In the genomic region with DNA sequence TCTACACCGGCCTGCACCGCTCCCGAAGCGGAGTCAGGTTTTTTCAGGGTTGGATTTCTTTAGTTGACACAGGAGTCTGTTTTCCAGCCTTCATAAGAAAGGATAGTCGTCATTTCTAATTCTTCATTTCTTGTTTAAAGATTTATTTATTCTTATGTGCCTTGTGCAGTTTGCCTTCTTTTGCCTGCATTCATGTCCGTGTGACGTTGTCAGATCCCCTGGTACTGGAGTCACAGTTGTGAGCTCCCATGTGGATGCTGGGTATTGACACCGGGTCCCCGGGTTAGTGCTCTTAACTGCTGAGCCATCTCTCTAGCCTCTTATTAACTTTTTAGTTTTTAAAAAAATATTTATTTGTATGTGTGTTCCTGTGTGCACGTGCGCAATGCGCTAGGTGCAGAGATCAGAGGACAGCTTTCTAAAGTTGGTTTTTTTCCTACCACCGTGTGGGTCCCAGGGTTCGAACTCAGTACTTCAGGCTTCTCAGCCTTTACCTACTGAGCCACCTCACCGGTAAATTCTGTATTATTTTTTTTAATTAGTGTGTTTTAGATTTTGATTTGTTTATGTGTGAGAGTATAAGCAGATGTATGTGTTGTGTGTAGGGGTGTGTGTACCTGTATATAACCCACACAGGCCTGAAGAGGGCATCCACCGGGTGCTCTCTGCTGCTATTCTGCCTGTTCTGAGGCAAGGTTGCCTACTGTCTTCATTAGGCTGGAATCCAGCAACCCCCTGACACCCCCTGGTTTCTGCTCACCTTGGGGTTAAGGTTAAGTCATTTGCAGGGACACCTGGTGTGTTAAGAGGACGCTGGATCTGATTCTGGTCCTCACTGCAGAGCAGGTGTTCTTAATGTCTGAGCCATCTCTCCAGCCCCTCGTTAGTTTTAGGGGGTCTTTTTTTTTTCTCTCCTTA, we compare ENCODE assay signal across 8 mouse cellular contexts. TPM values are rescaled to one million over a fixed set of nuclear protein-coding genes. Genes with fewer than 3 reads are reported as not detected.
A peak's percentile ranks its signal among the peaks of the same experiment; 100 is the strongest.
DNase-seq lines count a peak whose midpoint lies in the region; ATAC-seq and TF ChIP-seq lines count a peak whose summit lies in the region.

No protein-coding gene starts in this region.

- ATAC-seq in hindbrain, embryonic 12.5 days (ENCODE audit: low FRiP score): peak; percentile 46; the same call in 1 of the 2 replicates
- ATAC-seq in midbrain, embryonic 16.5 days: peak; percentile 44; the same call in 1 of the 2 replicates

- H3K4me1 ChIP-seq in cortical plate, adult 2 months (ENCODE audit: control insufficient read depth, insufficient read depth, low read length): peaks cover 15% of the 10 kb centered on the region
- peaks cover 20% of the 10 kb centered on the region for H3K4me1 ChIP-seq in hindbrain, embryonic 12.5 days
- peaks cover 18% of the 10 kb centered on the region for H3K4me1 ChIP-seq in midbrain, embryonic 16.5 days (ENCODE audit: control insufficient read depth, insufficient read depth, low read length)

- 24% methylated on average over 18 of the region's 18 CpGs for WGBS in hindbrain, embryonic 12.5 days
- WGBS in midbrain, embryonic 16.5 days: 24% methylated on average over 18 of the region's 18 CpGs

- H3K4me3 ChIP-seq in left cerebral cortex, adult 2 months: peak overlapping the region; percentile 85
- H3K4me3 ChIP-seq in cortical plate, adult 2 months (ENCODE audit: insufficient read depth, low read length): peak overlapping the region; percentile 87
- H3K4me3 ChIP-seq in hindbrain, embryonic 12.5 days: peak overlapping the region; percentile 77
- H3K4me3 ChIP-seq in midbrain, embryonic 16.5 days (ENCODE audit: low read depth, low read length): peak overlapping the region; percentile 49

- H3K36me3 ChIP-seq in hindbrain, embryonic 12.5 days: no peaks in the 10 kb centered on the region
- H3K36me3 ChIP-seq in midbrain, embryonic 16.5 days (ENCODE audit: control insufficient read depth, insufficient read depth, low read length): no peaks in the 10 kb centered on the region

- H3K9ac ChIP-seq in hindbrain, embryonic 12.5 days: peak overlapping the region; percentile 76
- peak overlapping the region; percentile 61 for H3K9ac ChIP-seq in midbrain, embryonic 16.5 days (ENCODE audit: low read depth, low read length)

- peak overlapping the region; percentile 81 for H3K4me2 ChIP-seq in hindbrain, embryonic 12.5 days (replicated peaks)
- H3K4me2 ChIP-seq in midbrain, embryonic 16.5 days (ENCODE audit: low read length): peak overlapping the region; percentile 62

- no peaks in the 10 kb centered on the region for H3K9me3 ChIP-seq in hindbrain, embryonic 12.5 days (replicated peaks)
- H3K9me3 ChIP-seq in midbrain, embryonic 16.5 days (replicated peaks; ENCODE audit: control insufficient read depth, low read length, poor library complexity, severe bottlenecking): no peaks in the 10 kb centered on the region

- DNase-seq in left cerebral cortex, adult 2 months (ENCODE audit: extremely low spot score in 1 of 2, low spot score in 2 of 2): no peak
- no peak for DNase-seq in left cerebral cortex, adult 8-10 months (ENCODE audit: low spot score in 2 of 2)
- no peak for DNase-seq in MN1 (ENCODE audit: low spot score)
- no peak for DNase-seq in left cerebral cortex, postnatal 4 days
- no peak for DNase-seq in lung, adult 18-20 months

- no peak for TF ChIP-seq CTCF in left cerebral cortex, adult 2 months (IDR thresholded peaks at IDR 0.05)
- no peak for TF ChIP-seq CTCF in cortical plate, adult 2 months (IDR thresholded peaks at IDR 0.05; ENCODE audit: extremely low read depth, insufficient read depth, low read length)

- intact Hi-C loops in left cerebral cortex, adult 2 months (cut with DNase I): loop anchor here (5.0 kb wide), 1 partner anchor 33 kb away; no protein-coding TSS in a partner anchor
- intact Hi-C loops in left cerebral cortex, postnatal 4 days (cut with DNase I): no loop called here

- TF ChIP-seq POLR2A in cortical plate, adult 2 months (IDR thresholded peaks at IDR 0.05; ENCODE audit: extremely low read depth, insufficient read depth, low read length): no peak

- peak overlapping the region; percentile 95 for H3K27ac ChIP-seq in left cerebral cortex, adult 2 months
- H3K27ac ChIP-seq in cortical plate, adult 2 months (ENCODE audit: insufficient read depth, low read length): peak overlapping the region; percentile 81
- peak overlapping the region; percentile 73 for H3K27ac ChIP-seq in hindbrain, embryonic 12.5 days
- H3K27ac ChIP-seq in midbrain, embryonic 16.5 days (ENCODE audit: low read length): peak overlapping the region; percentile 68

- no peaks in the 10 kb centered on the region for H3K27me3 ChIP-seq in hindbrain, embryonic 12.5 days
- no peaks in the 10 kb centered on the region for H3K27me3 ChIP-seq in midbrain, embryonic 16.5 days (ENCODE audit: control insufficient read depth, insufficient read depth, low read depth, low read length)

RNA-seq across cellular contexts. Expression of a gene that starts 0.7 kb away (rescaled TPM):
- 100 to 1,000 TPM in 1 of 2 experiments, 10 to 100 TPM in 1; 95.3 to 103 TPM for total RNA-seq in left cerebral cortex, adult 2 months (2021)
- 10 to 100 TPM; 88.3 to 96.5 (median 92.1) TPM for total RNA-seq in left cerebral cortex, adult 8-10 months (2022)
- polyA plus RNA-seq in cortical plate, adult 2 months (2012; rRNA removed): 78.4 and 87.2 TPM in 2 replicates
- polyA plus RNA-seq in hindbrain, embryonic 12.5 days (2016; fragmentation: Nextera tagmentation; extraction: Ambion mirVana): 35.9 and 36.6 TPM in 2 replicates
- polyA plus RNA-seq in midbrain, embryonic 16.5 days (2015; fragmentation: Nextera tagmentation; extraction: Ambion mirVana): 46.1 and 48.2 TPM in 2 replicates
- 10 to 100 TPM; 72.6 to 83.1 TPM for total RNA-seq in left cerebral cortex, postnatal 4 days (2021)

RNA-seq across cellular contexts. Expression of a gene that starts 20.1 kb away (rescaled TPM):
- total RNA-seq in left cerebral cortex, adult 2 months (2021): 10 to 100 TPM; 65.5 to 72.7 TPM
- 10 to 100 TPM; 63.5 to 74.4 (median 72.5) TPM for total RNA-seq in left cerebral cortex, adult 8-10 months (2022)
- polyA plus RNA-seq in cortical plate, adult 2 months (2012; rRNA removed): 103 and 104 TPM in 2 replicates
- polyA plus RNA-seq in hindbrain, embryonic 12.5 days (2016; fragmentation: Nextera tagmentation; extraction: Ambion mirVana): 126 and 150 TPM in 2 replicates
- 97.3 and 98.5 TPM in 2 replicates for polyA plus RNA-seq in midbrain, embryonic 16.5 days (2015; fragmentation: Nextera tagmentation; extraction: Ambion mirVana)
- total RNA-seq in left cerebral cortex, postnatal 4 days (2021): 10 to 100 TPM; 68.9 to 72.5 TPM

RNA-seq across cellular contexts. Expression of a gene that starts 34.1 kb away (rescaled TPM):
- total RNA-seq in left cerebral cortex, adult 2 months (2021): under 1 TPM; 0.35 to 0.43 TPM
- total RNA-seq in left cerebral cortex, adult 8-10 months (2022): under 1 TPM; 0.09 to 0.30 (median 0.16) TPM
- 0.08 and 0.09 TPM in 2 replicates for polyA plus RNA-seq in cortical plate, adult 2 months (2012; rRNA removed)
- polyA plus RNA-seq in hindbrain, embryonic 12.5 days (2016; fragmentation: Nextera tagmentation; extraction: Ambion mirVana): 0.08 TPM in 2 replicates
- polyA plus RNA-seq in midbrain, embryonic 16.5 days (2015; fragmentation: Nextera tagmentation; extraction: Ambion mirVana): not detected in 2 replicates
- under 1 TPM; 0.38 to 0.42 TPM for total RNA-seq in left cerebral cortex, postnatal 4 days (2021)
